Mouse (Mus musculus) forebrain, embryonic 15.5 days (tissue): Measurements from ENCODE around the gene Ltbp1. TPM values are rescaled to one million over a fixed set of nuclear protein-coding genes. Genes with fewer than 3 reads are reported as not detected.

Source experiments
- ATAC-seq: fragments of 200-750 bp; cut with Nextera tagmentation; replicated peaks from 2 replicates; pipeline ENCODE4 v1.8.0; 2017; ENCODE audit warnings: mild to moderate bottlenecking, moderate TSS enrichment, moderate library complexity
- H3K27ac ChIP-seq: fragments of 300-500 bp; sonication (generic); replicated peaks from 2 replicates; pipeline ENCODE4 v1.5.1; 2015; ENCODE audit warnings: mild to moderate bottlenecking, inconsistent platforms
- H3K27me3 ChIP-seq: fragments of 300-500 bp; sonication (generic); 2 replicates; pipeline ENCODE4 v1.6.1; 2015; ENCODE audit warnings: inconsistent platforms
- H3K36me3 ChIP-seq: fragments of 300-500 bp; sonication (generic); 2 replicates; pipeline ENCODE4 v1.6.1; 2015; ENCODE audit warnings: mild to moderate bottlenecking, inconsistent platforms
- H3K4me1 ChIP-seq: fragments of 300-500 bp; sonication (generic); 2 replicates; pipeline ENCODE4 v1.6.1; 2015; ENCODE audit warnings: inconsistent platforms
- H3K4me2 ChIP-seq: fragments of 300-500 bp; sonication (generic); replicated peaks from 2 replicates; pipeline ENCODE4 v1.6.1; 2015; ENCODE audit warnings: mild to moderate bottlenecking, inconsistent platforms
- H3K4me3 ChIP-seq: fragments of 300-500 bp; sonication (generic); 2 replicates; pipeline ENCODE4 v1.5.1; 2015; ENCODE audit warnings: mild to moderate bottlenecking, inconsistent platforms
- H3K9ac ChIP-seq: fragments of 300-500 bp; sonication (generic); replicated peaks from 2 replicates; pipeline ENCODE4 v1.6.1; 2015; ENCODE audit warnings: mild to moderate bottlenecking, inconsistent platforms
- H3K9me3 ChIP-seq: fragments of 300-500 bp; sonication (generic); 2 replicates; pipeline ENCODE4 v1.6.1; 2016; ENCODE audit warnings: inconsistent platforms
- WGBS: fragments of 180-500 bp; shearing (Covaris S2); methylation state at CpG from one replicate; pipeline ENCODE4 v1.1.7; 2015; ENCODE audit warnings: mixed read lengths; 5-methylcytosine and 5-hydroxymethylcytosine counted together
- polyA plus RNA-seq: library from polyadenylated mRNA; unstranded; fragments of >200 nt; fragmentation: Nextera tagmentation; extraction: Ambion mirVana; gene quantifications from 2 replicates; pipeline ENCODE4 v1.2.1, GENCODE M21; 2015

The Ltbp1 gene
- polyA plus RNA-seq, 1 experiment from 2014 or later = 4.0 TPM

DNA sequence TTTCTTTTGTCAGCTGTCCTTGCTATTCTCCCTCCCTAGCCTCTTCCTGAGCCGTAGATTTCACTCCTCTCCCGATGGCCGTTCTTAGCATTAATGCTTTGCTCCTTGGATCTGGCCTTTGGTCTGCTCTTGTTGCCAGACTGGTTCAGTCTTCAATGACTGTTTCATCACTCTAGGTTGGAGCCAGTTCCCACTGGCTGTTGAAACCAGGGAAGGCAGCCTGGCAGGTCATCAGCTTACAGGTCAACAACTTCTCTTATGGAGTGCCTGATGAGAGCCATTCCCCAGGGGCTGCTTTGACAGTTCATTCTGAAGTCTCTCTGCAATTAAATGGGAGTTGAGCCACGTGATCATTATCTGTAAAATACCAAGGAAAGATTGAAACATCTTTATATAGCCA is 295.5 kb downstream of the Ltbp1 start:
- no peak for ATAC-seq
- no peak overlapping the region for H3K4me2 ChIP-seq

GRCm38 (mm10) chr17:75304807-75305420 is 299.5 kb downstream of the Ltbp1 start:
- Histone ChIP-seq H3K4me3 (no peak overlapping the region), H3K27me3 (no peaks in the 10 kb centered on the region), H3K36me3 (no peaks in the 10 kb centered on the region), H3K4me1 (peaks cover 6% of the 10 kb centered on the region; the same call in 1 of the 2 replicates), H3K27ac (no peak overlapping the region), H3K4me2 (no peak overlapping the region), H3K9me3 (no peaks in the 10 kb centered on the region), H3K9ac (no peak overlapping the region)
- 83% methylated on average over 1 of the region's 1 CpGs for WGBS
- ATAC-seq = no peak

More for the DNA sequence above, 295.5 kb downstream of the Ltbp1 start:
- Histone ChIP-seq H3K27me3 (no peaks in the 10 kb centered on the region), H3K4me3 (no peak overlapping the region), H3K4me1 (no peaks in the 10 kb centered on the region), H3K27ac (no peak overlapping the region), H3K9ac (no peak overlapping the region), H3K9me3 (no peaks in the 10 kb centered on the region), H3K36me3 (no peaks in the 10 kb centered on the region)
- 87% methylated on average over 4 of the region's 4 CpGs for WGBS

- Histone ChIP-seq H3K4me1 (peaks cover 6% of the 10 kb centered on the region; the same call in 1 of the 2 replicates), H3K4me2 (no peak overlapping the region), H3K9me3 (no peaks in the 10 kb centered on the region), H3K27ac (no peak overlapping the region), H3K4me3 (no peak overlapping the region), H3K27me3 (no peaks in the 10 kb centered on the region), H3K9ac (no peak overlapping the region), H3K36me3 (no peaks in the 10 kb centered on the region)
- ATAC-seq = no peak
- WGBS = 93% methylated on average over 1 of the region's 1 CpGs
Measured at GRCm38 (mm10) chr17:75305714-75306113, 300.3 kb downstream of the Ltbp1 start.

GRCm38 (mm10) chr17:75307070-75308011 is 302.0 kb downstream of the Ltbp1 start:
- 0 out of 2 replicates have a peak, but pooled peaks have one; percentile 32 for ATAC-seq
- Histone ChIP-seq H3K4me2 (no peak overlapping the region), H3K9ac (no peak overlapping the region), H3K9me3 (no peaks in the 10 kb centered on the region), H3K4me1 (peaks cover 6% of the 10 kb centered on the region; the same call in 1 of the 2 replicates), H3K4me3 (no peak overlapping the region), H3K27me3 (no peaks in the 10 kb centered on the region), H3K27ac (peak overlapping the region; percentile 34; the same call in 1 of the 2 replicates), H3K36me3 (no peaks in the 10 kb centered on the region)
- WGBS = 34% methylated on average over 18 of the region's 18 CpGs

DNA sequence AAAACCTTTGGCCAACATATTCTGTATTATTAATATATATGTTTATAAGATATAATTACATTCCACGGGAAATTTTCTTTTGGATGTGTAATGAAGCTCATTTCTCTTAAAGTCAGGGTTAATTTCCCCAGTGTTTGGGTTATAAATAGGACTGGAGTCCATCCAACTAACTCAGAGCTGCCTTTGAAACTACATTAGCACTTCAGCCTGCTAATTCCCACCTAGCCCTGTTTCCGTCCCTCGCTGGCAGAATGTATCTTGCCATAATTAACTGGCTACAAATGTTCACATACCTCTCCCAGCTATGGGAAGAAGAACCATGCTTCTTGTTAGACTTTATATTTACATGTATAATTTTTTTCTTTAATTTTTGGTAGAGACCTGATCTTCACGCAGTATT is 311.7 kb downstream of the Ltbp1 start:
- no peaks in the 10 kb centered on the region for H3K36me3 ChIP-seq
- no peaks in the 10 kb centered on the region for H3K27me3 ChIP-seq
- no peak overlapping the region for H3K4me2 ChIP-seq
- no peaks in the 10 kb centered on the region for H3K9me3 ChIP-seq
- H3K9ac ChIP-seq = no peak overlapping the region
- no peaks in the 10 kb centered on the region for H3K4me1 ChIP-seq
- 49% methylated on average over 4 of the region's 4 CpGs for WGBS
- no peak overlapping the region for H3K27ac ChIP-seq
- ATAC-seq = 0 out of 2 replicates have a peak, but pooled peaks have one; percentile 29
- H3K4me3 ChIP-seq = no peak overlapping the region

GRCm38 (mm10) chr17:75323229-75323628 is 317.9 kb downstream of the Ltbp1 start:
- H3K27me3 ChIP-seq = no peaks in the 10 kb centered on the region
- H3K4me3 ChIP-seq = no peak overlapping the region
- ATAC-seq = no peak
- no peaks in the 10 kb centered on the region for H3K36me3 ChIP-seq
- WGBS = 78% methylated on average over 5 of the region's 5 CpGs
- H3K9ac ChIP-seq = no peak overlapping the region
- H3K4me2 ChIP-seq = no peak overlapping the region
- no peak overlapping the region for H3K27ac ChIP-seq
- no peaks in the 10 kb centered on the region for H3K4me1 ChIP-seq
- H3K9me3 ChIP-seq = no peaks in the 10 kb centered on the region

- no peaks in the 10 kb centered on the region for H3K9me3 ChIP-seq
- no peak overlapping the region for H3K9ac ChIP-seq
- no peaks in the 10 kb centered on the region for H3K4me1 ChIP-seq
- 86% methylated on average over 10 of the region's 10 CpGs for WGBS
- no peak for ATAC-seq
- no peak overlapping the region for H3K27ac ChIP-seq
- H3K36me3 ChIP-seq = no peaks in the 10 kb centered on the region
- H3K27me3 ChIP-seq = no peaks in the 10 kb centered on the region
- H3K4me3 ChIP-seq = no peak overlapping the region
- no peak overlapping the region for H3K4me2 ChIP-seq
Measured at GRCm38 (mm10) chr17:75323766-75324165, 318.4 kb downstream of the Ltbp1 start.

GRCm38 (mm10) chr17:75328102-75328639 is 322.8 kb downstream of the Ltbp1 start:
- ATAC-seq = no peak
- no peak overlapping the region for H3K4me3 ChIP-seq
- no peak overlapping the region for H3K9ac ChIP-seq
- H3K36me3 ChIP-seq = no peaks in the 10 kb centered on the region
- WGBS = 85% methylated on average over 10 of the region's 10 CpGs
- H3K4me2 ChIP-seq = no peak overlapping the region
- no peak overlapping the region for H3K27ac ChIP-seq
- H3K27me3 ChIP-seq = no peaks in the 10 kb centered on the region
- H3K9me3 ChIP-seq = no peaks in the 10 kb centered on the region
- no peaks in the 10 kb centered on the region for H3K4me1 ChIP-seq

GRCm38 (mm10) chr17:75330366-75330765 is 325.0 kb downstream of the Ltbp1 start:
- no peak for ATAC-seq
- no peaks in the 10 kb centered on the region for H3K9me3 ChIP-seq
- H3K4me3 ChIP-seq = no peak overlapping the region
- no peaks in the 10 kb centered on the region for H3K27me3 ChIP-seq
- H3K36me3 ChIP-seq = no peaks in the 10 kb centered on the region
- WGBS = 76% methylated on average over 6 of the region's 6 CpGs
- no peak overlapping the region for H3K27ac ChIP-seq
- no peaks in the 10 kb centered on the region for H3K4me1 ChIP-seq
- H3K9ac ChIP-seq = no peak overlapping the region
- no peak overlapping the region for H3K4me2 ChIP-seq

DNA sequence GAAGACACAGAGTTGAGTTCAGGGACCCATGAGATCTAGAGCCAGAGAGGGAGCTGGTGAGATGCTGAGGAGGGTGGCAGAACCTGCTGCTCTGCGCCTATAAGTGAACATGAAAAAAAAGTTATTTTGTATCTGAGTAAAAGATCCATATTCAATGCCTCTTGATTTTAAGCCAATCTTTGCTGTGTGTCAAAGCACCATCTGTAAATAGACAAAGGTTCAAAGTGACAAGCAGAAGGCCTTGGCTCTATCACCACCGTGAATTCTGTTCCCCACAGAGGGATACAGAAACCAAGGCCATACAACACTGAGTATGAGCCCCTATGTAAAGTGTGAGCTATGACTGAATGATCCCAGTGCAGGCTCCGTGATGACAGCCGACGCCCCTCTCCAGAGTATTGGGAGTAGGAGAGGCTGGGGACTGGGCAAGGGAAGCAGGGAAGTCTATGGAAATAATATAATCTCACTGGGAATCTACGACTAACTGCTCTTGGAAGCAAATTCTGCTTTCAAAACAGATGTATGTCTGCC is 326.1 kb downstream of the Ltbp1 start:
- Histone ChIP-seq H3K9ac (no peak overlapping the region), H3K9me3 (no peaks in the 10 kb centered on the region), H3K4me3 (no peak overlapping the region), H3K27ac (no peak overlapping the region), H3K27me3 (no peaks in the 10 kb centered on the region), H3K4me1 (no peaks in the 10 kb centered on the region), H3K4me2 (no peak overlapping the region), H3K36me3 (no peaks in the 10 kb centered on the region)
- WGBS = 77% methylated on average over 6 of the region's 6 CpGs
- peak; percentile 69; the same call in 1 of the 2 replicates for ATAC-seq

GRCm38 (mm10) chr17:75332289-75332688 is 326.9 kb downstream of the Ltbp1 start:
- H3K4me2 ChIP-seq = no peak overlapping the region
- no peaks in the 10 kb centered on the region for H3K9me3 ChIP-seq
- 98% methylated on average over 6 of the region's 6 CpGs for WGBS
- no peak for ATAC-seq
- no peaks in the 10 kb centered on the region for H3K4me1 ChIP-seq
- no peaks in the 10 kb centered on the region for H3K27me3 ChIP-seq
- no peak overlapping the region for H3K4me3 ChIP-seq
- no peak overlapping the region for H3K27ac ChIP-seq
- no peak overlapping the region for H3K9ac ChIP-seq
- no peaks in the 10 kb centered on the region for H3K36me3 ChIP-seq

DNA sequence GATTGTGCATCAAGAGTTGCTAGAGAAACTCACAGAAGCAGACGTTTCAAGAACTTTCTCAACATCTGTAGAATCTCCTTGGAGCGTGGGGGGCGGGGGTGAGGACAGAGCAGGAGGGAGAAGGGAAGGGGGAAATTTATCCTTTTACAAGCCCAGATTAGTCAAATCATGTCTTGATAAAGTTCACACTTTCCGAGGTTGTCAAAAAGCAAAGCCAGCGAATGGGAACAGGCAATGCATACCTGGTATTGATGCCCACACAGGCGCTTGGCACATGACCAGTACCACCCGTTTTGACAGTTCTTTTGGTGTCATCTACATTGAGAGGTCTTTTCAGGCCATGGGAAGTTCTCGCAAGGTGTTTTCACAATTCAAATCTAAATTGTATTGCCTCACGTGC is 327.6 kb downstream of the Ltbp1 start:
- H3K9me3 ChIP-seq = no peaks in the 10 kb centered on the region

More for the DNA sequence above, 327.6 kb downstream of the Ltbp1 start:
- 92% methylated on average over 9 of the region's 9 CpGs for WGBS
- Histone ChIP-seq H3K4me1 (no peaks in the 10 kb centered on the region), H3K4me2 (no peak overlapping the region), H3K27me3 (no peaks in the 10 kb centered on the region), H3K36me3 (no peaks in the 10 kb centered on the region), H3K27ac (no peak overlapping the region), H3K9ac (no peak overlapping the region), H3K4me3 (no peak overlapping the region)
- no peak for ATAC-seq
